Mouse (Mus musculus) liver, postnatal 0 days (tissue): ENCODE measurements around the gene Mical3.

Experiments used
- CTCF ChIP-seq: sonication (generic); IDR thresholded peaks from 2 replicates; pipeline ENCODE4 v1.5.1; 2016; ENCODE audit warnings: antibody characterized with exemption, low read depth
- EP300 ChIP-seq: IDR thresholded peaks from 2 replicates; pipeline ENCODE4 v1.6.1; 2016; ENCODE audit warnings: antibody characterized with exemption, low read depth, mild to moderate bottlenecking

GRCm38 (mm10) chr6:121179846-121180245 is 49.0 kb upstream of the Mical3 start:
- TF ChIP-seq EP300 (no peak), CTCF (no peak)
